Mouse (Mus musculus): ENCODE measurements around the gene Fam114a1.

GRCm38 (mm10) chr5:65040463-65040862 is 70.6 kb downstream of the Fam114a1 start:
- TF ChIP-seq POLR2A (IDR thresholded peaks at IDR 0.05; ENCODE audit: insufficient read depth, low read depth, low read length) (no peak), CTCF (IDR thresholded peaks at IDR 0.05; ENCODE audit: insufficient read depth, low read depth, low read length) (no peak)
